Mouse (Mus musculus): ENCODE data around the gene Crip3. TPM values are rescaled to one million over a fixed set of nuclear protein-coding genes. Genes with fewer than 3 reads are reported as not detected.

Gene Crip3
- total and polyA plus RNA-seq, 2 experiments from 2014 or later = 0.52 to 4.3 TPM

GRCm38 (mm10) chr17:46476601-46477000 is 47.9 kb downstream of the Crip3 start:
- TF ChIP-seq CTCF (IDR thresholded peaks at IDR 0.05; ENCODE audit: low read depth) = no peak
- 88% methylated on average over 8 of the region's 8 CpGs for WGBS
- peaks cover 85% of the 10 kb centered on the region for H3K36me3 ChIP-seq (ENCODE audit: insufficient read depth)

GRCm38 (mm10) chr17:46477286-46477685 is 48.6 kb downstream of the Crip3 start:
- Histone ChIP-seq H3K9me3 (ENCODE audit: low read length) (no peaks in the 10 kb centered on the region), H3K36me3 (ENCODE audit: insufficient read depth) (peaks cover 79% of the 10 kb centered on the region), H3K4me1 (ENCODE audit: insufficient read depth) (no peaks in the 10 kb centered on the region), H3K9ac (no peak overlapping the region), H3K4me2 (ENCODE audit: low read depth) (no peak overlapping the region), H3K4me3 (ENCODE audit: low read depth, low read length) (no peak overlapping the region), H3K27ac (ENCODE audit: low read depth, low read length) (no peak overlapping the region), H3K27me3 (ENCODE audit: insufficient read depth, low read length) (no peaks in the 10 kb centered on the region)
- 91% methylated on average over 15 of the region's 15 CpGs for WGBS
- DNase-seq = no peak
- no peak for TF ChIP-seq CTCF (IDR thresholded peaks at IDR 0.05; ENCODE audit: low read depth)
- no peak for ATAC-seq

More at GRCm38 (mm10) chr17:46476601-46477000, 47.9 kb downstream of the Crip3 start:
- H3K4me3 ChIP-seq (ENCODE audit: low read depth, low read length) = no peak overlapping the region
- H3K4me2 ChIP-seq (ENCODE audit: low read depth) = no peak overlapping the region
- H3K27me3 ChIP-seq (ENCODE audit: insufficient read depth, low read length) = no peaks in the 10 kb centered on the region
- H3K4me1 ChIP-seq (ENCODE audit: insufficient read depth) = no peaks in the 10 kb centered on the region
- no peak overlapping the region for H3K9ac ChIP-seq
- DNase-seq (no peak), ATAC-seq (no peak)
- no peak overlapping the region for H3K27ac ChIP-seq (ENCODE audit: low read depth, low read length)
- no peaks in the 10 kb centered on the region for H3K9me3 ChIP-seq (ENCODE audit: low read length)

Other genes starting within 250 kb of the Crip3 start
- gene Polh, start 226.3 kb upstream of the Crip3 start, total RNA-seq (2014; rRNA removed) = 9.6 and 11.7 TPM in 2 replicates
- 3.1 and 4.7 TPM in 2 replicates for gene Polh, start 226.3 kb upstream of the Crip3 start, polyA plus RNA-seq (2015; fragmentation: Nextera tagmentation; extraction: Ambion mirVana)
- 52.6 and 61.5 TPM in 2 replicates for gene Xpo5, start 226.1 kb upstream of the Crip3 start, total RNA-seq (2014; rRNA removed)
- gene Xpo5, start 226.1 kb upstream of the Crip3 start, polyA plus RNA-seq (2015; fragmentation: Nextera tagmentation; extraction: Ambion mirVana) = 18.1 and 23.2 TPM in 2 replicates
- 51.1 and 82.9 TPM in 2 replicates for gene Polr1c, start 180.9 kb upstream of the Crip3 start, total RNA-seq (2014; rRNA removed)
- 57.6 and 59.6 TPM in 2 replicates for gene Polr1c, start 180.9 kb upstream of the Crip3 start, polyA plus RNA-seq (2015; fragmentation: Nextera tagmentation; extraction: Ambion mirVana)
- 15.8 and 16.1 TPM in 2 replicates for gene Yipf3, start 180.8 kb upstream of the Crip3 start, total RNA-seq (2014; rRNA removed)
- gene Yipf3, start 180.8 kb upstream of the Crip3 start, polyA plus RNA-seq (2015; fragmentation: Nextera tagmentation; extraction: Ambion mirVana) = 64.8 and 74.2 TPM in 2 replicates
- gene Lrrc73, start 175.4 kb upstream of the Crip3 start, total RNA-seq (2014; rRNA removed) = 51.5 and 56.6 TPM in 2 replicates
- 36.1 and 37.2 TPM in 2 replicates for gene Lrrc73, start 175.4 kb upstream of the Crip3 start, polyA plus RNA-seq (2015; fragmentation: Nextera tagmentation; extraction: Ambion mirVana)
- gene Tjap1, start 145.9 kb upstream of the Crip3 start, total RNA-seq (2014; rRNA removed) = 25.6 and 36.9 TPM in 2 replicates
- 15.8 and 17.6 TPM in 2 replicates for gene Tjap1, start 145.9 kb upstream of the Crip3 start, polyA plus RNA-seq (2015; fragmentation: Nextera tagmentation; extraction: Ambion mirVana)
- 49.9 and 61.3 TPM in 2 replicates for gene Dlk2, start 131.5 kb upstream of the Crip3 start, total RNA-seq (2014; rRNA removed)
- 16.3 and 16.8 TPM in 2 replicates for gene Dlk2, start 131.5 kb upstream of the Crip3 start, polyA plus RNA-seq (2015; fragmentation: Nextera tagmentation; extraction: Ambion mirVana)
- gene Abcc10, start 100.6 kb upstream of the Crip3 start, total RNA-seq (2014; rRNA removed) = 6.5 and 8.3 TPM in 2 replicates
- gene Abcc10, start 100.6 kb upstream of the Crip3 start, polyA plus RNA-seq (2015; fragmentation: Nextera tagmentation; extraction: Ambion mirVana) = 3.7 and 5.0 TPM in 2 replicates
- 26.1 and 28.3 TPM in 2 replicates for gene Zfp318, start 45.2 kb upstream of the Crip3 start, total RNA-seq (2014; rRNA removed)
- 11.2 and 17.6 TPM in 2 replicates for gene Zfp318, start 45.2 kb upstream of the Crip3 start, polyA plus RNA-seq (2015; fragmentation: Nextera tagmentation; extraction: Ambion mirVana)
- gene Slc22a7, start 9.5 kb downstream of the Crip3 start, total RNA-seq (2014; rRNA removed) = 0.24 TPM in 1 of 2 replicates, not detected in the other
- gene Slc22a7, start 9.5 kb downstream of the Crip3 start, polyA plus RNA-seq (2015; fragmentation: Nextera tagmentation; extraction: Ambion mirVana) = 0.11 and 0.13 TPM in 2 replicates
- 32.3 and 36.5 TPM in 2 replicates for gene Ttbk1, start 58.7 kb downstream of the Crip3 start, total RNA-seq (2014; rRNA removed)
- 4.2 and 5.6 TPM in 2 replicates for gene Ttbk1, start 58.7 kb downstream of the Crip3 start, polyA plus RNA-seq (2015; fragmentation: Nextera tagmentation; extraction: Ambion mirVana)
- gene Dnph1, start 67.8 kb downstream of the Crip3 start, total RNA-seq (2014; rRNA removed) = 5.9 and 6.1 TPM in 2 replicates
- 14.9 and 16.1 TPM in 2 replicates for gene Dnph1, start 67.8 kb downstream of the Crip3 start, polyA plus RNA-seq (2015; fragmentation: Nextera tagmentation; extraction: Ambion mirVana)
- 31.9 and 44.4 TPM in 2 replicates for gene Cul9, start 117.5 kb downstream of the Crip3 start, total RNA-seq (2014; rRNA removed)
- 9.7 and 13.7 TPM in 2 replicates for gene Cul9, start 117.5 kb downstream of the Crip3 start, polyA plus RNA-seq (2015; fragmentation: Nextera tagmentation; extraction: Ambion mirVana)
- 47.2 and 57.0 TPM in 2 replicates for gene Srf, start 127.2 kb downstream of the Crip3 start, total RNA-seq (2014; rRNA removed)
- gene Srf, start 127.2 kb downstream of the Crip3 start, polyA plus RNA-seq (2015; fragmentation: Nextera tagmentation; extraction: Ambion mirVana) = 2.3 and 2.4 TPM in 2 replicates
- gene Ptk7, start 200.6 kb downstream of the Crip3 start, total RNA-seq (2014; rRNA removed) = 42.4 and 56.6 TPM in 2 replicates
- gene Ptk7, start 200.6 kb downstream of the Crip3 start, polyA plus RNA-seq (2015; fragmentation: Nextera tagmentation; extraction: Ambion mirVana) = 18.9 and 19.7 TPM in 2 replicates
- gene Klc4, start 217.1 kb downstream of the Crip3 start, total RNA-seq (2014; rRNA removed) = 31.2 and 32.7 TPM in 2 replicates
- gene Klc4, start 217.1 kb downstream of the Crip3 start, polyA plus RNA-seq (2015; fragmentation: Nextera tagmentation; extraction: Ambion mirVana) = 20.3 and 21.3 TPM in 2 replicates
- gene Mrpl2, start 217.3 kb downstream of the Crip3 start, total RNA-seq (2014; rRNA removed) = 51.4 and 62.9 TPM in 2 replicates
- 96.2 and 111 TPM in 2 replicates for gene Mrpl2, start 217.3 kb downstream of the Crip3 start, polyA plus RNA-seq (2015; fragmentation: Nextera tagmentation; extraction: Ambion mirVana)
- 77.0 and 89.9 TPM in 2 replicates for gene Cul7, start 221.4 kb downstream of the Crip3 start, total RNA-seq (2014; rRNA removed)
- gene Cul7, start 221.4 kb downstream of the Crip3 start, polyA plus RNA-seq (2015; fragmentation: Nextera tagmentation; extraction: Ambion mirVana) = 20.6 and 24.0 TPM in 2 replicates
- gene Rrp36, start 245.4 kb downstream of the Crip3 start, total RNA-seq (2014; rRNA removed) = 29.7 and 31.1 TPM in 2 replicates
- gene Rrp36, start 245.4 kb downstream of the Crip3 start, polyA plus RNA-seq (2015; fragmentation: Nextera tagmentation; extraction: Ambion mirVana) = 39.4 and 52.1 TPM in 2 replicates
- gene Mea1, start 249.9 kb downstream of the Crip3 start, total RNA-seq (2014; rRNA removed) = 124 and 169 TPM in 2 replicates
- gene Mea1, start 249.9 kb downstream of the Crip3 start, polyA plus RNA-seq (2015; fragmentation: Nextera tagmentation; extraction: Ambion mirVana) = 280 and 286 TPM in 2 replicates